Mouse (Mus musculus): ENCODE results near the gene Cecr2.
A peak's percentile ranks its signal among the peaks of the same experiment; 100 is the strongest.
"Not testable (repeated sequence)": the region's sequence is repeated elsewhere in the genome, so short reads cannot be mapped to it uniquely, and the experiment has no call there.

The Cecr2 gene

DNA sequence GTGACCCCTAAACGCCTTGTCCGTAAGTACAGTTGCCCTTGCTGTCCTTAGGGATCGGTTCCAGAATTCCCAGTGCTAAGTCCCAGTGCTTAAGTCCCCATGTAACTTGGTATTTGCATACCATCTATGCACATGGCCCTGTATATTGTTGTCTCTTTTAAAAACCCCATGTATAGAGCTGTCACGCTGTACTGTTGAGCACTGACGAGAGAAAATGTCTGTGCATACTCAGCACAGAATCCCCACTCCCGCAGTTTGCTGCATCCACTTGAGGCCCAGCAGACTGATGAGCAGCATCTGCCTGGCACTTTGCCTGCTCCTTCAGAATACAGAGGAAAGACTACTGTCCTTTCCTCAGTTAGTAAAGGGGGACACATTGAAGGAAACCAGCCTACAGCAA is 107.6 kb downstream of the Cecr2 start:
- no peak for DNase-seq

DNA sequence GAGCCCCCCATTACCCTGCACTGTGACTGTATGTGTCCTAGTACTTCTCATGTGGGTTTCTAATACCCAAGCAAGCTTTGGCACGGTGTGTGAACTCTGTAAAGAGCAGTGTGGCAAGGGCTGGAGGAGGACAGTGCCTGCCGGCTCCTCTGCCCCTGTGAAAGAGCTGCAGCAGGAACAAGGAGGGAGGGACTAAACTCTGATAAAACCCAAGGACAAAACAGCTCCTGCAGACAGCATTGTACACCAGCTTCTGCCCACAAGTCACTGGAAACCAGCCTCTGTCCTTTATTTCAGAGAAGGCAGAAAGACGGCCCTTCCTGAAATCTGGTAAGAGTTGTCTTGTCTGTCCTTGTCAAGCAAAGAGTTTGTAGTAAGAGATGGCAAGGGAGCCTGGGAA is 110.1 kb downstream of the Cecr2 start:
- DNase-seq, result no peak

DNA sequence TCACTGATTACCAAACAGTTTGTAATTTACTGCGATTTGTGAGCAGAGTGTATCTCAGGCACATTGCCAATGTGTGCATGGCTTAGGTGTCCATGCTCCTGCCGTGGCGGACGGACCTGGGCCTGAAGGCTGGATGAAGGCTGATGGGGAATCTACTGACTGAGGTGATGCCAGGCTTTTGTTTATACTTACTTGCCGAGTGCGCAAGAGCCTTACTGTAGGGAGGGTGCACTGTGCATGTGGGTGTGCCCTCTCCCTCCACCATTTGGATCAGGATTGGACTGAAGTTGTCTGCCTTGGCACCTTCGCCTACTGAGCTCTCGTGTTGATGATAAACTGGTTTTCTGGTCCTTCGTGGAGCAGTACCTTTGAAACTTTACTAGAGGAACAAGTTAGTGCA is 111.4 kb downstream of the Cecr2 start:
- no peak for DNase-seq

DNA sequence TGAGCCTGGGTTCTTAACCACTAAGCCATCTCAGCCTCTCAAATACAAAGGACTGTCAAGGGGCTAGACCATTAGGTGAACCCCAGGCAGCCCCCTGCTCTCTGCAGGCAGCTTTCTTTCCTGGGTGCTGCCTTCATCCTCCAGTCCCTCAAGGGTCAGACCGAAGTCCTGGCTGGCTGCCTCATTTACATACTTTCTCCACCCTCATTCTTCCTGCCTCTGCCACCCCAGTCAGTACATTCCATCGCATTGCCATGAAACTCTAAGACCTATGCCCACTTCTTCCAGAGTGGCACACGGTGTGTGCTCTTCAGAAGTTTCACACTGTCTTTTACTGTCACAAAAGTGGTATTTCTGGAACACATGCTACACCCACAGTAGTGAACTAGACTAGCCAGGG is 112.1 kb downstream of the Cecr2 start:
- DNase-seq, result no peak

DNA sequence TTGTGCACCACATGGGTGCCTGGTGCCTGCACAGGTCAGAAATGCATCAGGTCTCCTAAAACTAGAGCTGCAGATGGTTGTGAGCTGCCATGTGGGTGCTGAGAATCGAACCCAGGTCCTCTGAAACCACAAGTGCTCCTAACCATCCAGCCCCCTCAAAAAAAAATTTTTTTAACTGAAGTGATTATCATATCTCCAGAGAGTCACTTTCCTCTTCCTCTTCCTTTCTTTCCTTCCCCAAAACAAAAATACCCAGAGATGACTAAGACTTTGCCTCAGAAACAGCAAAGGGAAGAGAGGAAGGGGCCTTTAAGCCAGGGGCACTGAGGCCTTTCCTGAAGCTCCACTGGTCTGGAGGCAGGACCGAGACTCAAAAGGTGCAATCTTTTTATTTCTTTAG is 116.8 kb downstream of the Cecr2 start:
- no peak for DNase-seq

DNA sequence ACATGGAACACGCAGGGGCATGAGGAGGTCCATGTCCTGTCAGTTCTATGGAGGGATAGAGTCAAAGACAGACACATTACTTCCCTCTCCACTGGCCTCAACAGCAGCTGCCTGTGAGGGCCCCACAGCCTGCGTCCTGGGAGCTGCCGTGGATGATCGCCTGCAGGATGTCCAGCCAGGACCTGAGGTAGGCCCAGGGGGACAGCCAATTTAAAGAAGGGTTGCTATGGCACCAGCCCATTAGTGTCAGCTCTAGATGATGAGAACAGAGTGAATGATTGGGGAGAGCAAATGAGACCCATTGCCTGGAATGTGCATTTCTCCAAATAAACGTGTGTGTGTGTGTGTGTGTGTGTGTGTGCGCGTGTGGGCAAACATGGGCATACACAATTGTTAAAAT is 118.2 kb downstream of the Cecr2 start:
- no peak for DNase-seq

DNA sequence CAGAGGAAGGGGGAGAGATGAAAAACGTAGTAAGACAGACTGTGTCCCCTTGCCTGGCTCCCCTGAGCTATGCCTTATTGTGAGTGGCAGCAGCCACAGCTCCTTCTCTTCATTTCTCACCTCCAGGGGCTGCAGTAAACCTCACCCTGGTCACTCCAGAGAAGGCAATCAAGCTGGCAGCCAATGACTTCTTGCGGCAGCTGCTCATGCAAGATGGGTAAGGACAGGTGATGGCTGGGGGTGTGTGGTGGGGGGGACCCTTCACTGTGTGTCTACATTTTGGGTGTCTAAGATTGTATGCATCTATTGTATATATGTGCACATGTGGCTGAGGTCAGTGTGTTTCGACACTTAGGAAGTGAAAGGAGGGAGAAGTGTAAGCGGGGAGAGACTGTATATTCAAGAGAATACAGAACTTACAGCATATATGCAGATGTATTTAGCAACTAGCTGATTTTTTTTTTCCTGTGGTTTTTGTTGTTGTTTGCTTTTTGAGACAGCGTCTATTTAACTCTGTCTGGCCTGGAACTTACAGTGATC is 122.0 kb downstream of the Cecr2 start:
- DNase-seq, result no peak

DNA sequence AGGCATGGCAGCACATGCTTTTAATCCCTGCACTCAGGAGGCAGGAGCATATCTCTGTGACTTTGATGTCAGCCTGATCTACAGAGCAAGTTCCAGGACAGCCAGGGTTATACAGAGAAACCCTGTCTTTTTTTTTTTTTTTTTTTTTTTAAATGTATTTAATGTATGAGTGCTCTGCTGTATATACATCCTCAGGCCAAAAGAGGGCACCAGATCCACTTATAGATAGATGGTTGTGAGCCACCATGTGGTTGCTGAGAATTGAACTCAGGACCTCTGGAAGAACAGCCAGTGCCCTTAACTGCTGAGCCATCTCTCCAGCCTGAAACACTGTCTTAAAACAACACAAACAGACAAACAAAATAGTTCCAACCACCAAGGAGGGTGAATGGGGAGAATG is 122.7 kb downstream of the Cecr2 start:
- DNase-seq, result peak; percentile 28

DNA sequence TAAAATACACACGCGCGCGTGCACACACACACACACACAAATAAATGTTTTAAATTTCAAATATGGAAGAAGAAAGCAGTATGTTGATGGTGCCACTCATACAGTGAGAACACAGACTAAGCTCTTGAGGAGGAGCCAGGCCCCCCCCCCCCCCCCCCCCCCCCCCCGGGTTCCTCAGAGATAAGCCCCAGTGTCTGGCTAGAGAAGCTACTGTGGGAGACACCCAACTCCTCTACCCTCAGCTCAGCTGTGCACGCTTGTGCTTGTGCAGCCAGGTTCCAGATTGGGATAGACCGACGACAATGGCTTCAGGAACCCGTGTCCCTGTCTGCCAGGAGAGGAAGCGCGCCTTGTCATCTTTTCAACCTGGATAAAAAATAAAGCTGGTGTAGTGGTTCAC is 124.0 kb downstream of the Cecr2 start:
- no peak for DNase-seq

DNA sequence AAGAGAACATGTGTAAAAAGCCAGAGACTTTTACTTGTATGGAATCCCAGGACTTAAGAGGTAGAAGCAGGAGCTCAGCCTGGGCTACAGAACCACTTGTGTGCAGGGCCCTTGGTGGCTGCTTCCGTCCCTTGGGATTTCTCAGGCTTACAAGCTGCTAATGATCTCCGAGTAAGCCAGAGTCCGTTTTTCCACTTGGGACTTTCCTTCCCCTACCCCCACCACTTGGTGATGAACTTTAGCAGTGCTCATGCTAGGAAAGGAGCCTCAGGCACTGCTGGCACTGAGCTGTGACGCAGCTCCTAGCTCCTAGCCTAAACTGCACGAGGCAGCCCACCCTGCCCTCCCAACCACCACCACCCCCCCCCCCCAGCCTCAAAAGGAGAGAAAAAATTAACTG is 124.5 kb downstream of the Cecr2 start:
- DNase-seq, result no peak

DNA sequence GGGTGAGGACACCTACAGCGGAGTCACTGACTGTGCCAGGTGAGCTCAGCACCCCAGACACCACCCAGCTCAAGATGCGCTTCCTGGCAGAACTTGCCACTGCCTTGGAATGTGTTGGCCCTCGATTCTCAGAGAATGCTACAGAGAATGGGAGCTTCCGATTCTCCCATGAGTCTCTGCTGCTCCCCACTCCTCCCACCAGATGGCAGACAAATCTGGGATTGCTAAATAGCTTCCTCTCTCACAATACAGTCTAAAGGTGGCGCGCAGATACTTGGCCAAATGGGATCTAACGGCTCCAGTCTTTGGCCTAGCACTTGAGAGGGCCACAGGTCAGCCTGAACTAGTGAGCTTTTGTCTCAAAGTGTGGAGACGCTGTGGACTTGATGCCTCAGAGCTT is 126.8 kb downstream of the Cecr2 start:
- DNase-seq, result no peak

DNA sequence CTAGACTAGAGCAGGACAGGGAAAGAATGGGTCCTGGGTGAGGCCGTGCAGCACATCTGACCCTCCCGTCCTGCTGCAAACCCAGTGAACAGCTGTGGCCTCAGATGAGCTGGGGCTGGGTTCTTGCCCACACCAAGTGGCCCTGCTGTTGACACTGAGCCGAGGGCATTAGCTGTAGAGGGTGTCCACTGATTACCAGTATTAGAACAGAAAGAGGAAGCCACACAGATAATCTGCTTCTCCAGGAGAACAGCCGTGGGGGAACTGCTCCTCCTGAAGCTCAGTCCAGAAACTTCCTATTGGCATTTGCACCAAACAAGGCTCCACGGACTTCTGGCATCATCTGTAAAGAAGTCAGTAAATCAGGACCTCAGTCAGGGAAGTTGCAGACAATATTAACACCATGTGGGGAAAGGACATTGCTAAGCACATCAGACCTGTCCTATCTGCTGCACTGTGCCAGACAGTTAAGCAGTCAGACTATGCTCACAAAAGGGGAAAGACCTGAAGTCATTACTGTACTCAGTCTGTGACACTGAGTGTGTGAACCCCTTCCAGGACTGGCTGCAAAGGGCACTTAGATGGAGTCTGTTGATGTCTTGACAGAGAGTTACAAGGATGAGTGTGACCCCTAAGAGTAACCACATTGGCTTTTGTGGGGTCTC is 129.4 kb downstream of the Cecr2 start:
- DNase-seq, result no peak

DNA sequence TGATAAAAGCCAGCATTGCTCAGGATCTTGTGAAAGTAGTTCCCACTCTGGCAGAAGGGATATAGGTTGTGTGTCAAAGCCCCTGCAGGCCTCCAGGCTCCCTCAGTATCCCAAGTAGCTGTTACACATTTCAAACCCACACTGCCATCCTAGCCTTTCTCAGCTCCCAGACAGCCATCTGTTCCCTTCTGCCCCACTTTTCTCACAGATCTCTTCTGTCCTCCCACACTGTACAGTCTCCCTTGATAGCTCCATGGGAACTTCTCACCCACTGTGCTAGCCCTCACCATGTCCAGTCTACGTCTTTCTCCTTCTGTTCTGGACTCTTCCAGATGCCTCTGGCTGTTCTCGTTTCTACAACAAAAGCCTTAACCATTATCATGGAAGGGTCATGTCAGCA is 129.9 kb downstream of the Cecr2 start:
- no peak for DNase-seq

DNA sequence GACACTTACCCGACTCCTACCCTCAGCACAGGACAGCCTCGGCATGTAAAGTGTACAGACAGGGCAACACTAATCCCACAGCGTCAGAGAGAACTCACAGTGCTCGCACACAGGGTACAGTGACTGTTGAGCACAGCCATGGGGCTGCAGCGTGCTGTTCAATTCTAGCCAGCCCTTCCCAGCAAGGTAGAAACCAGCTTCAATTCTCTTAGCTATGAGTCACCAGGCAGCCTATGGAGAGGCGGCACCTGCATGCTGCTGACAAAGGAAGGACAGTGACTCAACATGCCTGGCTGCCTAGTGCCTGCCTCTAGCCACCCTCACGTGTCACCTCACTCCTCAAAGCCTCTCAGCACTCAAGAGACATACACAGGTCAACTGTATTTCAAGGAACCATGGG is 131.8 kb downstream of the Cecr2 start:
- DNase-seq, result no peak

DNA sequence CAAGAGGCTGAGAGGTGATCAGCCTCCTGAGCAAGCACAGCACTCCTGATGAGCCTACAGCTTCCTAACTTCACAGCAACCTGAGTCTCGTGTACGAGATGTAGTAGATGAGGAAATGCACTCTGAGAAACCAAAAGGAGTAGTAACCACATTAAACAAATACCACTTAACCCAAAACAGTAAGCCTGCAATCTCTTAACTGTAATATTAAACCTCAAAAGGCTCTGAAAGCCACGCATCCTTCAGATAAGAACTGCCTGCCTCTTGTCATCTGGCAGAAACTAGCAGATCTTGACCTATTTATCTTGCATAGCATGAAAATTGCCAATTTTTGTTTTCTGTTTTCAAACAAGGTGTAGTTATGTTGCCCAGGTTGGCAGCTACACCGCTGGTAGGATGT is 132.7 kb downstream of the Cecr2 start:
- no peak for DNase-seq

DNA sequence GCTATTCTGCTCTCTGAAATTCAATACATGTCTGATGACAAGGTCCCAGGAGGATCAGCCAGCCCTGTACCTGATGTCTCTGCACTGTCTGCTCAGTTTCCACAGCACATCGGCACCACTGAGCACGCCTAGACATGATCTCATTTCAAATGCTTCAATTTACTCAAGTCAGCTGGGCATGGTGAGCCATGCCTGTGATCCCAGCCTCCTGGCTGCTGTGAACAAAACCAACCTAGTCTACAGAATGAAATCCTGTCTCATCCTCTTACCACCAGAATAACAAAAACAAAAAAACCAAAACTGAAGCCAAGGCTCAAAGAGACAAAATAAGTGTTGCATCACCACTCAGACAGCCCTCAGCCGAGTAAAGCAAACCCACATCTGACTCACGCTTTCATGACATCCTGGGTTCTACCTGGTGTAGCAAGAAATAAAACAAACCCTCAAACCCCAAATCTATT is 133.4 kb downstream of the Cecr2 start:
- DNase-seq, result no peak

DNA sequence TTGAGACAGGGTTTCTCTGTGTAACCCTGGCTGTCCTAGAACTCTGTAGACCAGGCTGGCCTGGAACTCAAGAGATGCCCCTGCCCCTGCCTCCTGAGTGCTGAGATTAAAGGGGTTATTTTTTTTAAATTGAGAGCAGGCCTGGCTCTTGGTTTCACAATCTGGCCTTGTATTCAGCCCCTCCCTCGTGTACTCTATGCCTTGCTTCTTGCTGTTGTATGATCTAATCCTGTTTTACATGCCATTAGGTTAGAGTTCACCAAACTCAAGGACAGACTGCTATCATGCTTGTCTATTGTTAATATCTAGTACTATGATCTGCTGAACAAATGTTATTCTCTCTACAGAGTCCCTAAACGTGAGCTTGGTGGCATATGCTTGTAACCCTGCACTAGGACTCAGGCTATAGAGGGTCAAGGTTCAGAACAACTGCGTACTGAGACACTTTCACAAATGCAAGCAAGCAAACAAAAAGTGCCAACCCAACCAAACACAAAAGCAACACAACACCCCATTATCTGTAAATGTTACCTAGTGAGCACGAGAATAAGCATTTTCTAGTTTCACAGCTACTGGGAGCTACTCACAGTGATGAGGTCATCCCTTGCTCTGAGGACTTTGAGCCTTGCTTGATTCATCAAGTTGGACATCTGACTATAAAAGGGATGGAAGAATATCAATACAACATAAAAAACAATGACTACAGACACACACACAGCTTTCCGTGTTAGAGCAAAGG is 141.0 kb downstream of the Cecr2 start:
- DNase-seq, result no peak

DNA sequence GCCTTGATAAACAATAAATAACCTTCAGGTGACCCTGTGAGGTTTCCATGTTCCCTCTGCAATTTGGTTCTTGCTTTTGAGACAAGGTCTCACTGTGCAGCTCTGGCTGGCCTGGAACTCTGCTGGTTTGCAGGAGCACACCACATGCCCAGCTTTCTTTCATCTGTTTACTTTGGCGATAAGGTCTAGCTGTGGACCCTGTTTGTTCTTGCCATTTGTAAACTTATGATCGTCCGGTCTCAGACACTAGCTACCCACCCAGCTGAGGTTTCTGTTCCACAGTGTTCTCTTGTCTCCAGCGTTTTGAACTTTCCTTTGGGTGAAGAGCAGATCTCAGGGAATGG is 141.5 kb downstream of the Cecr2 start:
- DNase-seq, result no peak

DNA sequence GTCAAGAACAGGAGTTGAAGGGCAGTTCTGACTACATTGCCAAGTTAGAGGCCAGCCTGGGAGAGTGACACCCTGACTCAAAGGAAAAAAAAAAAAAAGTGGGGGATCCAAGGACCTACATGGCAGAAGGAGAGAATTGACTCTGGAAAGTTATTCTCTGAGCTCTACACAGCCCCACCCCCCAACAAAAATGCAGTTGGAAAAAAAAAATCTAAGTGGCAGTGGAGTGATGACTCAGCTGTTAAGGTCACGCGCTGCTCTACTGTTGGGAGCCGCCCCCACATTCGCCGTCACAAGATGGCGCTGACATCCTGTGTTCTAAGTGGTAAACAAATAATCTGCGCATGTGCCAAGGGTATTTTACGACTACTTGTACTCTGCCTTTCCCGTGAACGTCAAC is 145.8 kb downstream of the Cecr2 start:
- not testable (repeated sequence) for DNase-seq

DNA sequence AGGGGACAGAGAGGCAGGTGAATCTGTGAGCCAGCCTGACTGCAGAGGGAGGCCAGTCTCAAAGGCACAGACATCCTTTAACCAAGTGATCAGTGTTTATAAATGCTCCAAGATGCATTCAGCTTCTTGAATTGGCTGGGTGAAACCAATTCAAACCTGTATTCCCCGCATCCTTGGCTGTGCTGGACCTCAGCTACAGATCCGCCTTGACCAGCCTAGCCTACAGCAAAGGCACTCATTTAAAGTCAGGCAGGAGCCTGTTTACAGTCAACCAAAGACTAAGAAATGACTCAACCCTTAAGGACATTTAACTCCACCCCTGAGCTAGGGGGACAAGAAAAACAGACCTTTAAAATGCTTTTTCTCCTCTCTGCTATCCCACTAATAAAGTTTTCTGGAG is 153.1 kb downstream of the Cecr2 start:
- no peak for DNase-seq

DNA sequence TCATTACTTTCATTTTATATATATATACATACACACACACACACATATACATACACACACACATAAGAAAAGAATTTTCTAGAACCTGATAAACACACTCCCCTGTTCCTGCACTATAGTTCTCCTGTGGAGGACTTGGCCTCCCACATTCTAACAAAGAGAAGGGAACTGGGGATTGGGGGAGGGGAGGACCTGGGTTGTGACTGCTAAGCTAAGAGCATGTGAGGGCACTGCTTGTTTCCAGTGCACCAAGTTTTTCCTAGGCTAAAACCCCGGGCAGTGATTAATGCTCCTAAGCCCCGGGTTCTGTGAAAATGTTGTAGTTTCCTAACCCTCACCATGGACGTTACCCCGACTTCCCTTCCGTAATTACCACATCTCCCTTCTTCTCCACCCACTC is 154.0 kb downstream of the Cecr2 start:
- DNase-seq, result no peak
